Mouse (Mus musculus) fat pad, adult 2 months (tissue): Measurements from ENCODE around the gene Abcf2.
"Not testable (repeated sequence)": the region's sequence is repeated elsewhere in the genome, so short reads cannot be mapped to it uniquely, and the experiment has no call there.

Experiments
- DNase-seq: peaks from one replicate; pipeline ENCODE4 v3.0.0-alpha.2; 2011; ENCODE audit warnings: low read depth, low spot score; ENCODE audit errors: extremely low read depth

Abcf2 gene

DNA sequence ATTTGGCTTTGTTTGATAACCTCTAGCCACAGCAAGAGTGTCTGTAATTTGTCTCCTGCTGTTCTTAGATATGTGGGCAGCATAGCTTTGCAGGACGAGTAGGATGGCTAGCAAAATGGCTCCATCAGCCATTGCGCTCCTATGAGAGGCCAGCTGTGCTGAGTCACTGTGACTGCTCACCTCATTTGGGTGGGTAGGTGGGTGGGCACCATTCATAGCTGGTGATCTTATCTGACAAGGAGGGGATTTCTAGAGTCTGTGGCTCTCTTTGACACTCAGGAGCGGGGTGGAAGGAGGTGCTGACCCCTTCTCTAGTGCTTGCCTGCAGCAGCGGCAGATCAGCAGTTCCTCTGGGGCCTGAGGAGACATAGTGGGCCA is 9.9 kb upstream of the Abcf2 start:
- no peak for DNase-seq

DNA sequence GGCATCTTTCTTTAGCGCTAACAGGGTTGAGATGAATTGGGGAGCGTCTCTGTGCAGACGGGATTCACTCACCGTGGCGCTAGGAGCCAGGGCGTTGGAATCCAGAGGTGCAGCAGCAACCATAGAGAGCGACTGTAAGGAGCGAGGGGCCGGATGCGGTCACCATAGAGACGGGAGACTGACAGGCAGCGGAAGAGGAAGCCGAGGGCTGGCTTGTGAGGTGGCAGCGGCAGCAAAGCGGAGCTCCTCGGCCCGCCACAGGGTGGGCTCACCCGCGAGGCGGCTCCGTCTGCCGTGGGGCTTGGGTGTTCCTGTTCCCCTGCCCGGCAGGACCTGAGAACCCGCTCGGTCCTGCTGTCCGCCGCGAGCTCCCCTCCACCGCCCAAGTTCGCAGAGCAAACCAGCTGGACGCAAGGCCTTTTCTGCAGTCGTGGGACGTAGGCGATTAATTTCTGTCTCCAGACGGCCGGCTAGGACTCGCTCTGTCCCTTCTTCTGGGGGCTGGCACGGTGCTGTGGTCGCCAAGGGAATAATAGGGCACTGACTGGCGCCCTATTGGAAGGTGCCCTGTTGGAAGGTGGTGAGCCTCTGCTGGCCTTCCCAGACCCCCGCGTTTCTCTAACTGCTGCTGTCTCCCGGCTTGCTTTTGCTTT is 9.4 kb upstream of the Abcf2 start, which contains the start of gene Chpf2:
TSS of gene Chpf2 (plus strand) at position 195 of the 653 bp plus-strand sequence.
- DNase-seq, result no peak

DNA sequence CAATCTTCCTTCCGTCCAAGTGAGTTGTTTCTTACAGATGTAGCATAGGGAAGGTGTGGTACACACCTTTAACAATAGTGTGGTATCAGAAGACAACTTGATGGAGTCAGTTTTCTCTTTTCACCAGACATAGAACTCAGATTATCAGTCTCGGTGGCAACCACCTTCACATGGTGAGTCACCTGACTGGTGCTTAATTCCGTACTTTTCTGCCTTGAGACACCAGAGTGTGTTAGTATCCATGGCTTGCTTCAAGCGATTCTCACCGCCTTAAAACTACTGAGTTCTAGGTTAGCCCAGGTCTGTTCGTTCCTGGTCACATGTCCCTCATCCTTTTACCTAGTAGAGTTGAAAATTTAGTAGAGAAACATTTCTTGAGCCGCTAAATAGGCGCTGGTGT is 8.8 kb upstream of the Abcf2 start:
- DNase-seq, result no peak

DNA sequence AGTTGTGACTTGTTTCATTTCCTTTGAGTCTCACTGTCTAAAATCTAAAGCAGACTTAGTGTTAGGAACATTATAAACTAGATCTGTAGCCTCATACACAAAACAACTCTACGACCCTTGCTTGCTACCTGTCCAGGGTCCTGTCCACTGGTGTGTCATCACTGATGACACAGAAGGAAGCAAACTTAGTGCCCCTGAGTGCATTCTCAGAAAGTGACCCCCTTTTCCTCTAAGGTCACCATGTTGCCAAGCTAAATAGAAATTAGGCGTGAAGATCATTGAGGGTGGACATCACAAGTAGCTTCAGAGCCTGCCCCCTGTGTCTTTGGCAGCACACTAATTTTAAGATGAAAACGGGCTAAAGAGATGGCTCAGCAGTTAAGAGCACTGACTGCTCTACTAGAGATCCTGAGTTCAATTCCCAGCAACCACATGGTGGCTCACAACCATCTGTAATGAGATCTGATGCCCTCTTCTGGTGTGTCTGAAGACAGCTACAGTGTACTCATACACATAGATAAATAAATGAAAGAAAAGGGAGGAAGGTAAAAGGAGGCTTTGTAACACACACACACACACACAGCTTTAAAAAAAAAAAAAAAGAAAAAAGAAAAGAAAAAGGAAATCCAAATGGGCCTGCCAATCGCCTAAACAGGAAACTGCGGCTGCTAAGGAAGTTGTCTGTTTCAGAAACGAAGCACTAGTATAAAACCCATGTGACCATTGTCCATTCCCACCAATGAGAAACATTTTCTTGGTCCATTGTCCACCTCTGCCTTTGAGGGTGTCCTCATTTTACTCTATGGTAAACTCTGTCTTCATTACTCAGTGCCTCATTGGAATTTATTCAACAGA is 1.1 kb upstream of the Abcf2 start:
- no peak for DNase-seq

DNA sequence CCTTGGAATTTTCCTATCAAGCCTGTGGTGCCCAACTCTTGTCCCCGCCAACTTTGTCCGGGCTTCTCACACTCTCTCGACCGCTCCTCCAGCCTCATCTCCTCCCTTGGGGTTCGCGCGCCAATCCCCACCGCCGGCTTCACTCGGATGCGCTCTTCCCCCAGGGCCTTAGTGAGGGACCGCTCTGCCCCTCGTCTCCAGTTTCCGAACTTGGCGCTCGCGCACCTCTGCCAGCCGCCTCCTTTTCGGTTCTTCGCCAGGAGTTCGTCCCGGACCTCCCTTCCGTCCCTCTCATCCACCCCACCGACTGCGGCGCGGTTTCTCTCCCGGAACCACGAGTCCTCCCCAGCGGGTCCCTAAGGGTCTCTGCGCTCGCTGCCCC is 475 bp downstream of the Abcf2 start:
- DNase-seq, result no peak

DNA sequence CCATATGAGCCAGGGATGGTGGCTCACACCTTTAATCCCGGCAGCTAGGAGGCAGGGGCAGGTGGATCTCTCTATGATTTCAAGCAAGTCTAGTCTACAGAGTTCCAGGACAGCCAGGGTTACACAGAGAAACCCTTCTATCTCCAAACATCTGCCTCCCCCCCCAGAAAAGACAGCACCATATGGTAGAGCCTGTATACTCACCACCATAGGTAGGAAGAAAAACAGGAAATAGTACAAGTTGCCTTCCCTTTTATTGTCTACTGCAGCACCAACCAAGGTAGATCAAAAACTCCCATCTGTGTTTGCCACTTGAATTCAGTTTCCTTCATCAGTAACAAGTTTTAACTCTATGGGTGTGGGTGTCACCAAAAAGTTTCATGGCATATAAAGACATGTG is 1.3 kb downstream of the Abcf2 start:
- no peak for DNase-seq

DNA sequence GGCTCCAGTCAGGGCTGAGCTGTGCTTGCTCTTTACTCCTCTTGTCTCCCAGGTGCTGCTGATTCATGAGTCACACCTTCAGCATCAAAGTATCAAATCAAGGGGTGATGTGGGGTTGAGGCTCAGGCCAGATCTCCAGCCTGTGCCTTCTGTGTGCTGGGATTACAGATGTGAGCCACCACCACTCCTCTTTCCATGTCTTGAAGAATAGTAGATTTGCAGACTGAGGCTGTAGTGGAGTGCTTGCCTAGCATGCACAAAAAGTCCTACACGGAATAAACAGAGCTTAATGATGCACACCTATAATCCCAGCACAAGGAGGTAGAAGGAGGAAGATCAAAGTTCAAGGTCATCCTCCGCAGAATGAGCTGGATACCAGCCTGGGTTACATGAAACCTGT is 20.6 kb downstream of the Abcf2 start, which contains the start of gene 4931409K22Rik:
TSS of gene 4931409K22Rik (minus strand) at position 101 of the 400 bp plus-strand sequence.
- no peak for DNase-seq

DNA sequence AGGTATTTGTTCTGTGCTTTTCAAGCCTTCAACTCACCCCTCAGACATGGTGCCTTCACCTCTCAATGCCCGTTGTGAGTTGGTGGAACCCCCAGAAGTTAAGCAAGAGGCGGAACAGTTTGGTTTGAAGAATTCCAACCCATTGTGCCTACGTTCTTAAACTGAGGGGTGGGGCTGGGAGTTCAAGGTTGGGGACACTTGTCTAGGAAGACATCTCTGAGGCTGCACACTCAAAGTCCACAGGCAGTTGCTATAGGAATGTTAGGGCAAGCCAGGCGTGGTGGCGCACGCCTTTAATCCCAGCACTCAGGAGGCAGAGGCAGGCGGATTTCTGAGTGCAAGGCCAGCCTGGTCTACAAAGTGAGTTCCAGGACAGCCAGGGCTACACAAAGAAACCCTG is 21.9 kb downstream of the Abcf2 start:
- DNase-seq, result not testable (repeated sequence)

DNA sequence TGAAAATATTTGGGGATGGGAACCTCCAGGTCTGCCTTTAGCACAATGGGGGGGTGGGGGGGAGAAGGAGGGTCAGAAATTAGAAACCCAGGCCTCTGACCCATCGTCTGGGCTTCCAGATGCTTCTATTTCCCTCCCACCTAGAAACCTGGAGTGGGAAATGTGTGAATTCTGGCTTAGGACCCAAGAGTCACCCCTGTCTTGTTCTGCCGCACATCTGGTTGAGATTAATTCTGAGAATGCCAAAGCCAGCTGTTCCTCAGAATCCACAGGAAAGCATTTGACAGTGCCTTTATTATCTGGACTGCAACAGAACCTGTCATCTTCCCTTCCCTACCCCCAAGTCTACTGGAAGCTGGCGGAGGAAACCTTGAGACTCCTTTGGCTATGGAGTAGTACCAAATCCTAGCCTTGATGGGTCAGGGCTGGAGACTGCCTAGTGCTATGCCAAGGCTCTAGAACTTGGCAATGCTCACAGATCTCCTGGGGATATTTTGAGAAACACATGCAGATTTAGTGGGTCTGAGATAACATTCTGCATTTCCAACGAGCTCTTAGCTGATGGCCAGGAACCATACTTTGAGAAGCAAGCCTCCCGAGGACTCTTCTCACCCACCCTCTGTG is 23.5 kb downstream of the Abcf2 start:
- no peak for DNase-seq

DNA sequence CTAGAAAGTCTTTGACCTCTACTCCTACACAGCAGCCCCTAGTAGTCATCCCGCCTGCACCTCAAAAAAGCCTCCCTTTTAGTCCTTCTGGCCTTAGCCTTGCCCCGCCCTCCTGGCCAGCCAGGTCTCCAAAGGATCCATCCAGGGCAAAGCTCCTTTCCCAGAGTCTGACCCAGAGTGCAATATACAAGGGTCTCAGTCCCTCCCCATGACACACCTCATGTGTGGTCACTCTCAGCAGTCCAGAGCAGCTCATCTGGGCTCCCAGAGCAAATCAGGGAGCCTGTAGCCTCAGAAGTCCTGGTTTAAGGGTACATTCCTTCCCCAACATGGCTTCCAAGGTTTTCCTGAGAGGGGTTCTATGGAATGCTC is 26.0 kb downstream of the Abcf2 start:
- DNase-seq, result no peak

DNA sequence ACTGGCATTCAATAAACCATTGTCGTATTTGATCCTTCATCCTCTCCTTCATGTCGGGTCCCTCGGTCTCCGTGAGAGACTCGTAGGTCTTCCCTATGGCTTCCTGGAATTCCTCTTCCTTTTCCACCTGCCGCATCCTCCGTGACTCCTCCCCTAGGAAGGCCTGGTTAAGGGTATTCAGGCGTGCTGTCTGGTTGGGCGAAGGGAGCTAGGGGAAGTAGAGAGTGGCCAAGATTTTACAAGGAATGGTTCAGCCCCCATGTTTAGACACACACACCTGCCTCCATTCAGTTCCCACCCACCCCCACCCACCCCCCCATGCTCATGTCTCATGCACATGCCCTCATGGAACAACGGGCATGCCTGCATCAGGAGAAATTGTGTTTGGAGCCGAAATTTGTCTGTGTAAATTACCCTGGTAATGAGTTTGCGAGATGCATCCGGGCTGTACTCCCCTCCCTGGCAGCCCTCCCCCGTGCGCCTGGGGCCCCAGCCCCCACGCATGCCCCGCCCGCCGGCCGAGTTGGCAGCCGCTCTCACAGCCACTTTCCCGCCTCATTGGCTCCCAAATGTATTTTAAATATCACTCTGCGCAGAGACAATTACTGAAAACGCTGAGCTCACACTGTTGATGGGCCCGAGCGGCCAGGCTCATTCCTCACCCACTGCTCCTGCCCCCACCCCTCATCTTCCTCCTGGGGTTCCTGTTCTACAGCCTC is 26.5 kb downstream of the Abcf2 start:
- DNase-seq, result no peak

DNA sequence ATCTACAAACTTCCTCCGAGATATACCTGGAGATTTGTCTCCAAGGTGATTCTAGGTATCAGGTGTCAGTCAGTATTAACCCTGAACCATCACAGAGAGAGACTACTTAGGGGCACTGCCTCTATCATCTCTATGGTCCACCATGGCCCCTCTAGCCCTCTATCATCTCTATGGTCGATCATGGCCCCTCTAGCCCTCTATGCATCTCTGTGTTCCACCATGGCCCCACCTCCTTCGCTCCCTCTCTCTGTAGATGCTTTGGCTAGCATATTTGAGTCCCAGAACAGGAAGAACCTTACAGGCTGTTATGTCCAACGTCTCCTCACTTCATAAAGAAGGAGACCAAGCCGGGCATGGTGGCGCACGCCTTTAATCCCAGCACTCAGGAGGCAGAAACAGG is 34.6 kb downstream of the Abcf2 start:
- no peak for DNase-seq

DNA sequence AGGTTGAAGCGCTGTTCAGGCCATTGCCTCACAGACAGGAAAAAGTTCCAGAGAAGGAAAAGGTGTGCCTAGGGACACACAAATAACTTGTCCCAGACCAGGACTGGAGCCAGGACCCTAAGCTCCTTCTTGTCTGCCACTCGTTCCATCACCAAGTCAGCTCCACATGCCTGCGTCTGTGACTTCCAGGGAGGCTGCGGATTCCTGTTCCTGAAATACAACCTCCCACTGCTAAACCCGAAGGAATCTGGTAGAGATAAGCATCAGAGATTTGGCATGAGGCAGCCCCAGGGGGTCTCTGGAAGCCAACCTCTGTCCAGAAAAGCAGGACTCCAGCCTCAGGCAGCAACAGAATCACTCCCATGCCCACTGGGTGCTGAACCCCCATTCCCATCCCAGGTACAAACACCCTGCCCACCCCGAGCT is 36.1 kb downstream of the Abcf2 start:
- DNase-seq, result no peak

DNA sequence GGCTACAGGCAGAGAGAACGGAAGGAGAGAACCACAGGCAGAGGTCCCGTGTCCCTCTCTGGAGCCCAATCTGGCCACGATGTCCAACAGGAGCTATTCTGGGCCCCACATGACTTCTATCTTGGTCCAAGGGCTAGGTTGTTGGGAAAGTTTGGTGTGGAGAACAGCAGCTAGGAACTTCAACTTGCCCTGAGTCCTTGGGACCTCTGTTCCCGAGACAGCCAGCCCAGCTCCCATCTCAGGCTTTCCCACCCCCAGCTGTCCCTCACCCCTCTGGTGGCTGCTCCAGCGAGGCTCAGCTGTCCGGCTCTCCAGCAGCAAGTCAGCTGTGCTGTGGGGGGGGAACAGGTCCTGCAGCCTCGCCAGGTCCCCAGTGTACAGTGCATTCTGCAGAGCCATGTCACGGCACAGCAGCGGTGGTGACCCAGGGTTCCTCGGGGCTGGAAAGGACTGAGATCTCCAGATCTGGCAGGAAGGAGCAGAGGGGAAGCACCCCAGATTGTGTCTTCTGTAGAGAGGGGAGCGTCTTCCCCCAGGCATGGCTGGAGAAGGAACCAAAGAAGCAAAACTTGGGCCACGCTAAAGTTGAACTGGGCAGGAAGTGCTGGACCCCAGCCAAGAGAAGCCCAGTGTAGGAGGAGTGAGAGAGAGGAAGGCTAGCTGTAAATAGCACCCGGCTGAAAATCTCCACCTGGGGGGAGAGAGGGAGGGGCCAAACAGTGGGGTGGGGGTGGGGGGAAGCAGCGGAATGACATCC is 36.7 kb downstream of the Abcf2 start, which contains the start of gene Asb10:
TSS of gene Asb10 (minus strand) at position 592 of the 757 bp plus-strand sequence.
- DNase-seq, result no peak

DNA sequence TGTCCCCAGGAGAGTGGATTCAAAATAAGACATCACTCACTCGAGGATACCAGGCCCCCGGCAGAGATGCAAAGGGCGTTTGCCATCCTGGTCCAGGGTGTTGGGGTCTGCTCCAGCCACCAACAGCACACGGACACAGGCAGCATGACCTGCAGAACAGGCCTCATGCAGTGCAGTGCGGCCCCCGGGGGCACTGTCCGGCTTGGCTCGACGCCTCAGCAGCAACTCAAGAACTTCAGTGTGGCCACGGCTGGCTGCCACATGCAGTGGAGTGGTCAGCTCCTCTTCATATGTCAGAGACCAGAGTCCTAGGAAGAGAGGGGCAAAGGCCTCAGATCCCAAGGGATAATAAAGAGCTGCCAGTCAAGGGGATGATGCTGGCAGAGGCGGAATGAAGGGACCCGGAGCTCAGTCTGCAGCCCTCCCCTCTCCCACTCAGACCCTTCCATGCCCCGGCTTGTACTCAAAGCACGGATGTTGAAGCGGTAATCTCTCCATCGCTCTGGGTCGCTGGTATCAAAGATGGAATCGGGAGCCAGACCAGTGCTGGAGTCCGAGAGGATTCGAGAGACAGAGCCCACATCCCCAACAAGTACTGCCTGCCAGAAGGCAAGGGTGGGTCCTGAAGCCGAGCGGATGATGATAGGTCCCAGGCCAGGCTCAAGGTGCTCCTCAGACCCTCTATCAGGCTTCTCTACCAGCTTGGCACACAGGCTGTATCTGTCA is 37.5 kb downstream of the Abcf2 start:
- no peak for DNase-seq

DNA sequence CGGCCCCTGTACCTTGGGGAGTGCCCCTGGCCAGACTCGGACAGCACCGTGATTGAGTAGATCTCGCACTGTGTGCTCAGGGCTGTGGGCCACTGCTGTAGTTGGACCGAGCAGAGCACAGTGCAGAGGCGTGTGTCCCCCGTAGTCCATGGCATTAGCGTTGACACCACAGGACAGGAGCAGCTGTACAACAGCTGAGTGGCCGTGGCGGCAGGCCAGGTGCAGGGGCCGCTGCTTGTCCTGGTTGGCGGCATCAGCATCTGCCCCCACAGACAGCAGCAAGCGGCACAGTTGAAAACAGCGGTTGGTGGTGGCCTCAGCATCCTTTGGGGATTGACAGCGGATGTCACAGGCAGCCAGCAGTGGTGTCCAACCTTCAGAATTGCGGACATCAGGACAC is 39.6 kb downstream of the Abcf2 start:
- DNase-seq, result no peak

DNA sequence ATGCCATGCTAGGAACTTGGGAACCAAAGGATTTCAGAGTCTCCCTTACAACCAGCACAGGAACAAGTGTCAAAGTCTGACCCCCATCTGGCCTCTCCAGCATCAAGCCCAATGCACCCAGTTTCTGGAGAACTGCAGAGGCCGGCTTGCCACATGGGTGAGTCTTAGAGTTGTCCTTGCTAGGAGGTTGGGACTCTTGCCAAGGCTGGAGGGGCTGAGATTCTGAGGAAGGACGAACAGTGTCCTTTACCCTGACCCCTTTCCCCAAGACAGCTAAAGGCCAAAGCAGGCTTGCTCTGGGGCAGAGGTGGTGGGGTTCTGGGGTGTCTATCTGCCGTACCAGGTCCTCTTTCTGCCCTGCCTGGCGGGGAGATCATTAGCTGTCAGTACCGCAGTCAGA is 40.8 kb downstream of the Abcf2 start:
- no peak for DNase-seq

DNA sequence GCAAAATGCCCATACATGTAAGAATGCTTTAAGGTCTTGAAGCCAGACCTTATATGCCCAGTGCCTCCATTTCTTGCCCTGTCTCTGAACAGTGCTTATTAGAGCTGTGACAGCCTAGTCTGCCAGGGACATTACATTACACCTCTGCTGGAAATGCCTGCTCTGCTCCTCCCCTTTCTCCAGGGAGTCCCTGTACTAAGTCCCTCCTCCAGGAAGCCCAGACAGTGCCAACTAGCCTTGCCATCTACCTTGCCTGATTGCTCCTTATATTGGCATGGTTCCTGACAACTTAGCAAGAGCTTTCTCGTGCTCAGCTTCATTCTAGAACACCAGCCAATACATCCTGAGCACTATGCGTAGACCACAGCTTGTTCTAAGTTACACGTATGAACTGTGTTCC is 41.5 kb downstream of the Abcf2 start:
- DNase-seq, result peak; percentile 72

DNA sequence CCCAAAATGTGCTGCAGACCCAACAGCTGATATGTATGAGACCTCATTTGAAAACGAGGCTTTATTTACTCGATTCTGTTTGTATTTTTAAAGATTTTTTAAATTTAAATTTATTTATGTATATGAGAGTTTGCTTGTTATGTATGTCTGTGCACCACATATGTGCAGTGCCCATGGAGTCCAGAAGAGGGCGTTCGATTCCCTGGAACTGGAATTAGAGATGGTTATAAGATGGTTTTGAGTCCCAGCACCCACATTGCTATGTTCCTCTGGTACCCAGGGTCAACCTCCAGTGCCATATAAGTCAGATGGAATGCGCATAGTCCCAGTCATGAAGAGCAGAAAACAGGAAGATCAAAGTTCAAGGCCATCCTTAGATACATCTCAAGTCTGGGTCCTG is 43.0 kb downstream of the Abcf2 start:
- no peak for DNase-seq

DNA sequence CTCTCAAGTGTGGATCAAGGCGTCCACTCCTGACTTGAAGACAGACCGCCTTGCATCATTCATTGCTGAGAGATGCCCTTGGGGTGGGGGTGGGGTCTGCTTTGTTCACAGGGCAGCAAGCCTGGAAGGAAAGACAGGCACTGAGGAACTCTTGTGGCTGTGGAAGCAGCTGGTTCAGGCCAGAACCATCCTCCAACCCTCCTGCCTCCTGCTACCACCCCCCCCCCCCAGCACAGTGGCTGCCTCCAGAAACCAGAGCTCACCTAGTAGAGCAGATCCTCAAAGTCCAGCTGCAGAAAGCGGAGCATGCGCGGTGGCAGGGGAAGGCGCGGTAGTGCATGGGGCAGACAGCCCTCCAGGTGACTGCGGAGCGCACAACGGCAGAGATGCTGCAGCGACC is 43.9 kb downstream of the Abcf2 start:
- DNase-seq, result no peak
